Mouse (Mus musculus) erythroblast, embryonic 14.5 days (primary cell): ENCODE results near the gene Gm33543. TPM values are rescaled to one million over a fixed set of nuclear protein-coding genes. Genes with fewer than 3 reads are reported as not detected.

Experiments used
- H3K27me3 ChIP-seq: 2 replicates; pipeline ENCODE4 v1.6.1; 2012; ENCODE audit warnings: inconsistent platforms; ENCODE audit not compliant: control insufficient read depth
- H3K36me3 ChIP-seq: 2 replicates; pipeline ENCODE4 v1.6.1; 2012; ENCODE audit warnings: mild to moderate bottlenecking, inconsistent platforms; ENCODE audit not compliant: control insufficient read depth
- H3K4me1 ChIP-seq: 2 replicates; pipeline ENCODE4 v1.6.1; 2012; ENCODE audit warnings: inconsistent platforms; ENCODE audit not compliant: control insufficient read depth
- H3K4me3 ChIP-seq: replicated peaks from 2 replicates; pipeline ENCODE3; 2012; ENCODE audit warnings: moderate library complexity, mild to moderate bottlenecking, inconsistent platforms
- H3K9me3 ChIP-seq: 2 replicates; pipeline ENCODE4 v1.6.1; 2012; ENCODE audit warnings: low read length, inconsistent platforms, mixed read lengths; ENCODE audit not compliant: control insufficient read depth
- GATA1 ChIP-seq: IDR thresholded peaks from 2 replicates; pipeline ENCODE4 v1.6.1; 2012; ENCODE audit warnings: low read length, inconsistent platforms, mixed read lengths
- TAL1 ChIP-seq: IDR thresholded peaks from 3 replicates; pipeline ENCODE4 v1.6.1; 2012; ENCODE audit warnings: low read length, inconsistent platforms, mixed read lengths
- polyA plus RNA-seq: library from polyadenylated mRNA; stranded (reverse); fragments of >175 nt; gene quantifications from 2 replicates; pipeline ENCODE4 v1.2.3, GENCODE M21; 2012

The Gm33543 gene
- polyA plus RNA-seq, 1 experiment: not detected

GRCm38 (mm10) chr10:95839803-95840202 lies 2.9 kb downstream of the Gm33543 start:
- TF ChIP-seq GATA1: no peak
- TF ChIP-seq TAL1: no peak
- H3K36me3 ChIP-seq: no peaks in the 10 kb centered on the region

DNA sequence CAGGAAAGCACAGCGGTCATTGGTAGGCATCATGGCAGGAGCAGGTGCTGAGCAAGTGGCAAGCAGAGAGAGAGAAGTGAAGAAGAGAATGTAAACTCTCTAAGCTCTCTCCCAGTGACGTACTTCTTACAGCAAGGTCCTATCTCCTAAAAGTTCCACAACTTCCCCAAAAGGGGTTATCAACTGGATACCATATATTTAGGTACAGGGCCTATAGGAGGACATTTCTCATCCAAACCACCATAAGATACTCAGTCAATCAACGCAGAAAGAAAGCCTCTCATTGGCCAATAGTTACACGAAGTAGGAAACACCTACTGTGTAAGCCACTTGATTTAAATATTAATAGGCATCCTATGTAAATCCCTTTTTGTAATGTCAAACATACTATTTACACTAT lies 3.7 kb downstream of the Gm33543 start:
- TF ChIP-seq GATA1: no peak
- TF ChIP-seq TAL1: no peak

More at GRCm38 (mm10) chr10:95839803-95840202, 2.9 kb downstream of the Gm33543 start:
- no peaks in the 10 kb centered on the region for H3K9me3 ChIP-seq
- H3K27me3 ChIP-seq: no peaks in the 10 kb centered on the region
- H3K4me1 ChIP-seq: no peaks in the 10 kb centered on the region
- no peak overlapping the region for H3K4me3 ChIP-seq

DNA sequence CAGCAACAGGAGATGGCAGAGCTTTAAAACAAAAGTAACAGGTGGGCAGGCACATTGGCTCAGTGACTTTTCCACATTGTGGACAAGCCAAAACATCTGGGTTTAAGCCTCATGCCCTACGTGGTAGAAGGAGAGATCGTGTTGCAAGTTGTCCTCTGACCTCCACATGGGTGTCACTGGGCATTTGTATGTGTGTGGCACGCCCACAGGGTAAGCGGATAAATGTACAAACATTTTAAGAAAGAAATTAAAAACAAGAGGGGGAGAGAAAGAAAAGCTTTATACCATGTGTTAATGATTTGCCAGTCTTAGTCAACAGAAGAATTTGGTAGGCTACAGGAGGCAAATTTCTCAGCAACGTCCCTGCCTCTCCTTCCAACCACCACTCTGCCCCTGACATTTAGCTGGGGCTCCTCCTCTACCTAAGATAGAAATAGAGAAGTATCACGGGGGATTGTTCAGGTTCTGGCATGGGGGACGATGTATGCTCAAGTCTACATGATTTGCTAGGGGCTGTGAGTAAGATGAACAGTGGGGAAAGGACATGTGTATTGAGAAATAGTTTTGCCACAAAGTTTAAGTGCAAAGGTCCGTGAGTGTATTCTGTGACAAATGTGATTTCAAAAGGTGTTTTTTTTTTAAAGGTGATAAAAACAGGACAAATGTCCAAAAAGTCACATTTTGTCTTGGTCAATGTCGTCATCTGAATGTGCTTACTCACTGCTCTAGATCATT lies 6.0 kb downstream of the Gm33543 start:
- Histone ChIP-seq H3K4me3 (no peak overlapping the region), H3K27me3 (no peaks in the 10 kb centered on the region), H3K4me1 (no peaks in the 10 kb centered on the region), H3K36me3 (no peaks in the 10 kb centered on the region), H3K9me3 (no peaks in the 10 kb centered on the region)
- no peak for TF ChIP-seq TAL1
- no peak for TF ChIP-seq GATA1

More for the DNA sequence above, 3.7 kb downstream of the Gm33543 start:
- H3K4me3 ChIP-seq: no peak overlapping the region
- H3K27me3 ChIP-seq: no peaks in the 10 kb centered on the region
- H3K9me3 ChIP-seq: no peaks in the 10 kb centered on the region
- no peaks in the 10 kb centered on the region for H3K36me3 ChIP-seq
- H3K4me1 ChIP-seq: no peaks in the 10 kb centered on the region

GRCm38 (mm10) chr10:95830891-95831290 lies 11.8 kb downstream of the Gm33543 start:
- Histone ChIP-seq H3K36me3 (no peaks in the 10 kb centered on the region), H3K27me3 (no peaks in the 10 kb centered on the region), H3K4me3 (no peak overlapping the region), H3K9me3 (no peaks in the 10 kb centered on the region), H3K4me1 (no peaks in the 10 kb centered on the region)
- TF ChIP-seq GATA1 (no peak), TAL1 (no peak)

DNA sequence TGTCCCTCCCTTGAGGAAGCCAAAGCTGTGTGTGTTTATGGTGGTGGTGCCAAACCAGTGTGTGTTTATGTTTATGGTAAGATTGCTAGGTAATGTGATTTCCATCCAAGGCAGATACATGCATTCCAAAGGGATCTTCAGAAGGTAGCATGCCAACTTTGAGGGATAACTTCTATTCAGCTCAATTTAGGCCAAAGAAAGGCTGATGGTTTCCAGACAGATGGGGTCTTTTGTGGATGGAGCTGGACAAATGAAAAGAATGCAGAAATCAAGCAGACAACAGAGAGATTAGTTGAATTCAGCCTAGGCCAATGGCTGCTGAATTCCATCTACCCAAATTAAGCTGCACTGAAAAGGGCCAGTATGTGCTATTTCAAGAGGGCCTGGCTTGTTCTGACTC lies 13.3 kb downstream of the Gm33543 start:
- Histone ChIP-seq H3K4me1 (no peaks in the 10 kb centered on the region), H3K4me3 (no peak overlapping the region), H3K27me3 (no peaks in the 10 kb centered on the region), H3K9me3 (no peaks in the 10 kb centered on the region), H3K36me3 (no peaks in the 10 kb centered on the region)
- no peak for TF ChIP-seq TAL1
- TF ChIP-seq GATA1: no peak

DNA sequence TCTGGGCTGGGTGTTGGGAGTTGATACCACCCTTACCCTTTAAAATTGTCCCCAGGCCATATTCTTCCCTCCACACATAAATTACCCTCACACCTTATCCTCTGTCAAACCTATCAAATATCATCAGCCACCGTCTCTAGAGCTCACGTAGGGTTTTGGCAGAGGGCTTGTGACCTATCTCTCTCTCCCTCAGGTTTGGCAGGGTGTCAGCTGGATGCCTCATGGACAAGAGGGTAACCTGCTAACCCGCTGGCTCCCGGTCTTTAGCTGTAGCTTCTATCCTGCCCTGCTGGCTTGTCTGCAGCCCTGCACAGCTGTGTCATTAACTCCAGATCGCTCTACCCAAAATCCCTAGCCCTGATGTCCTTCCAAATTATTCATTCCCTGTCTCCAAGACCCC lies 14.4 kb downstream of the Gm33543 start:
- TF ChIP-seq TAL1 (no peak), GATA1 (no peak)
- no peaks in the 10 kb centered on the region for H3K36me3 ChIP-seq
- H3K4me1 ChIP-seq: no peaks in the 10 kb centered on the region
- no peak overlapping the region for H3K4me3 ChIP-seq
- H3K9me3 ChIP-seq: no peaks in the 10 kb centered on the region
- H3K27me3 ChIP-seq: no peaks in the 10 kb centered on the region

- Histone ChIP-seq H3K36me3 (no peaks in the 10 kb centered on the region), H3K27me3 (no peaks in the 10 kb centered on the region), H3K9me3 (no peaks in the 10 kb centered on the region), H3K4me3 (no peak overlapping the region), H3K4me1 (no peaks in the 10 kb centered on the region)
- TF ChIP-seq TAL1: no peak
- no peak for TF ChIP-seq GATA1
Observed at GRCm38 (mm10) chr10:95825651-95826050, 17.1 kb downstream of the Gm33543 start.

DNA sequence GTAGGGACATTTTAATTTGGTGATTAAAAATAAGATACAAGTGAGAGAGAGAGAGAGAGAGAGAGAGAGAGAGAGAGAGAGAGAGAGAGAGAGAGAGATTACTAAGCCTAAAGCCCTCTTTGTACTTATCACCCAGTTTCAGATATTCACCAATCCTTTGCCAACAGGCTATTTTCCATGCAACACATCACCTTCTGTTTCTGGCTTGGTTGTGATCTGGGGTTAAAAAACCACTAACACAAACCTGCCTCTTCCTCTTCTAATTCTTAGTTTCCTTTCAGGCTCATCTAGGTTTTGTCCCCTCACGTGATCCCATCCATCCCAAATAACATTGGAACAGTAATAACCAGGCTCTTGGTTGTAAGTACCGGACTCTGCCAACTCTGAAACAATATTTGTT lies 24.2 kb downstream of the Gm33543 start:
- no peak for TF ChIP-seq TAL1
- H3K9me3 ChIP-seq: no peaks in the 10 kb centered on the region
- no peaks in the 10 kb centered on the region for H3K36me3 ChIP-seq
- H3K4me3 ChIP-seq: no peak overlapping the region
- H3K27me3 ChIP-seq: no peaks in the 10 kb centered on the region
- no peaks in the 10 kb centered on the region for H3K4me1 ChIP-seq

- H3K27me3 ChIP-seq: no peaks in the 10 kb centered on the region
- H3K4me1 ChIP-seq: no peaks in the 10 kb centered on the region
- H3K36me3 ChIP-seq: no peaks in the 10 kb centered on the region
- no peak overlapping the region for H3K4me3 ChIP-seq
- H3K9me3 ChIP-seq: no peaks in the 10 kb centered on the region
- TF ChIP-seq GATA1 (no peak), TAL1 (no peak)
Observed at GRCm38 (mm10) chr10:95817419-95818161, 25.1 kb downstream of the Gm33543 start.

- Histone ChIP-seq H3K9me3 (no peaks in the 10 kb centered on the region), H3K27me3 (no peaks in the 10 kb centered on the region), H3K4me3 (no peak overlapping the region), H3K4me1 (no peaks in the 10 kb centered on the region), H3K36me3 (no peaks in the 10 kb centered on the region)
- no peak for TF ChIP-seq GATA1
- TF ChIP-seq TAL1: no peak
Observed at GRCm38 (mm10) chr10:95814351-95814750, 28.4 kb downstream of the Gm33543 start.
